Mouse (Mus musculus): ENCODE data around the gene Fmo2. TPM values are rescaled to one million over a fixed set of nuclear protein-coding genes. Genes with fewer than 3 reads are reported as not detected.

The Fmo2 gene
- polyA plus RNA-seq, 1 experiment from 2014 or later, result 24.7 TPM

DNA sequence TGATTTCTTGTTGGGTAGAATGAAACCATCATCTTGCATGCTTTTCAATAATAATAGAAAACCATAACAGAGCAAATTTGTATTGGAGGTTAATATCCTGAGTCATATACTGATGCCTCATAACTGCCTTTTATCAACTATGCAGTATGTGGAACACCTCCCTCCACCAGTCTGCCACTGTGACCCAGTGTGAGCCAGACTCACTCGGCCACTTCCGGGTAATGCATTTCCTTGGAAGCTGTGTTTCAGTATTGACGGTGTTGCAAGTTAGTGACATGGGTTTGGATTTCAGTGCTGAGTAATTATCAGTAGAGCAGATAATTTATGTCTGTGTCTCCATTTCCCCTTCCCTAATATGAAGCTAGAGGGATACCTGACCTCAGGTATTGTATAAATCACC, 34.9 kb downstream of the Fmo2 start:
- WGBS, result 85% methylated on average over 3 of the region's 3 CpGs
- no peak overlapping the region for H3K9ac ChIP-seq
- H3K4me3 ChIP-seq, result no peak overlapping the region
- H3K9me3 ChIP-seq, result no peaks in the 10 kb centered on the region
- peaks cover 21% of the 10 kb centered on the region for H3K4me1 ChIP-seq
- no peak overlapping the region for H3K27ac ChIP-seq
- H3K4me2 ChIP-seq, result no peak overlapping the region
- no peaks in the 10 kb centered on the region for H3K27me3 ChIP-seq
- no peak for ATAC-seq (ENCODE audit: borderline replicate concordance, extremely low read depth, low FRiP score, low TSS enrichment)
- no peaks in the 10 kb centered on the region for H3K36me3 ChIP-seq

DNA sequence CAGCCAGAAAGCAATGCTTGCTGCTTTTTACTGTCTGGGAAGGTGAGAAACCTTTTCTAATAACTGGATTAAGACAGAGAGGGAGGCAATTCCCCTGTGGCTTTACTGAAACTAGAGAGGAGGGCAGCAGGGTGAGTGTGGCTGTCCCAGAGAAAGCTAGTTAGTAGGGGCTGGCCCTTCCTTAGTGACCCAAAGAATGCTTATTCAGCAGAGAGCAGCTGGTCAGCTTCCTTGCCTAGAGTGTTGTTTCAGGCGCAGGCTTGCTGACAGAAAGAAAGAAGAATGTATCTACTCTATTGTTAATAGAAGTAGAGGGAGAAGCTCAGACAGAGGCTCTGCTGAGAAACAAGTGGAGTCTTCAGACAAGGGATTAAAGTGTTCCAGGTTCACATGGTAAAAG, 36.2 kb downstream of the Fmo2 start:
- no peak overlapping the region for H3K4me3 ChIP-seq
- 38% methylated on average over 1 of the region's 1 CpGs for WGBS
- no peak for ATAC-seq (ENCODE audit: borderline replicate concordance, extremely low read depth, low FRiP score, low TSS enrichment)
- H3K9ac ChIP-seq, result no peak overlapping the region
- no peaks in the 10 kb centered on the region for H3K27me3 ChIP-seq
- peaks cover 22% of the 10 kb centered on the region for H3K4me1 ChIP-seq
- no peaks in the 10 kb centered on the region for H3K9me3 ChIP-seq
- H3K36me3 ChIP-seq, result no peaks in the 10 kb centered on the region
- no peak overlapping the region for H3K4me2 ChIP-seq
- H3K27ac ChIP-seq, result no peak overlapping the region

DNA sequence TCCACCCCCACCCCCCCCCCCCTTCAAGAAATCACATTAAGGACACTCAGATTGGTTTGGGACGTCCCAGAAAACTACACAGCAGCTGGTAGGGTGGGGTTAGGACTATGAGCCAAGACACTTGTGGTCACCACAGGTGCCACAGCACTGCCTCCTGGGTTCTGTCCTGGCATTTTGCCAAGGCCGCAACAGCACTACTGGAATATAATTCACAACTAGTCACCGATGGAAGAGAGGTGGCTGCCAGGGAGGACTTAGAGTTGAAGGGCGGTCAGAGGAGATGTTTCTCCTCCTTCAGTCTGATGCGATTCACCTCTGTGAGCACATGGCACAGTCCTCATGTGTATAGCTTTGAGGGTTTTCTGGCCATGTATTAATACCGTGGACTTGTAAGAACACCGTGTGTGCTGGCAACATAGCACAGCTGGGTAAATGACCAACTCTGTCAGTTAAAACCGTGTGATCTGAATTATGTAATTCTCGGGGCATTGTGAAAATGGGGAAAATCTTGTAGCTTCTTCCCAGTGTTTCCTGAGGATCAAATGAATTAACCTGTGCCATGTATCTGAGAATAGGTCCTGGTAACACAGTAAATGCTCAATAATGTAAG, 38.4 kb downstream of the Fmo2 start:
- Histone ChIP-seq H3K27me3 (no peaks in the 10 kb centered on the region), H3K27ac (no peak overlapping the region), H3K9ac (no peak overlapping the region), H3K9me3 (no peaks in the 10 kb centered on the region), H3K4me2 (no peak overlapping the region), H3K36me3 (no peaks in the 10 kb centered on the region), H3K4me1 (peaks cover 22% of the 10 kb centered on the region), H3K4me3 (no peak overlapping the region)
- WGBS, result 47% methylated on average over 9 of the region's 9 CpGs
- ATAC-seq (ENCODE audit: borderline replicate concordance, extremely low read depth, low FRiP score, low TSS enrichment), result peak; percentile 60

DNA sequence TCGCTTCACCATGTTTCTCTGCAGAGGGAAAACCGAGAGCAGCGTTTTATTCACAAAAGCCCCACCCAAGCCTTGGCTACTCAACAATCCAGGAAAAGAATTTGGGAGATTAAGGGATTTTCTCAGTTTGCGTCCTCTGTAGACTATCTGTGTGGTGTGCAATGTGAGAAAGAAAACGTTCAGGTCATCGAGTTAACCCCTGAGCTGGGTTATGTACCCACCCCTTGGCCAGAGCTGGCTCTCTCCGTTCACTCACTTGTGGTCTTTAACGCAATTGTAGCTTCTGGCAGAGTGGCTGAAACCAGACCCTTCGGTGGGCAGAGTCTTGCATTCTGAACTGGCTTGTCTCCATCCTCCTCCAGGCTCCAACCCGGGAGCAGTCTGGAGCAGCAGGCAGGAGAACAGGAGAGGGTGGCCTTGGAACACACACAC, 39.0 kb downstream of the Fmo2 start:
- 47% methylated on average over 10 of the region's 10 CpGs for WGBS
- peak; percentile 44 for ATAC-seq (ENCODE audit: borderline replicate concordance, extremely low read depth, low FRiP score, low TSS enrichment)
- Histone ChIP-seq H3K9ac (no peak overlapping the region), H3K4me1 (peaks cover 22% of the 10 kb centered on the region), H3K4me3 (no peak overlapping the region), H3K27ac (peak overlapping the region; percentile 19; the same call in 1 of the 2 replicates), H3K36me3 (no peaks in the 10 kb centered on the region), H3K4me2 (peak overlapping the region; percentile 38; the same call in 1 of the 2 replicates), H3K27me3 (no peaks in the 10 kb centered on the region), H3K9me3 (no peaks in the 10 kb centered on the region)

DNA sequence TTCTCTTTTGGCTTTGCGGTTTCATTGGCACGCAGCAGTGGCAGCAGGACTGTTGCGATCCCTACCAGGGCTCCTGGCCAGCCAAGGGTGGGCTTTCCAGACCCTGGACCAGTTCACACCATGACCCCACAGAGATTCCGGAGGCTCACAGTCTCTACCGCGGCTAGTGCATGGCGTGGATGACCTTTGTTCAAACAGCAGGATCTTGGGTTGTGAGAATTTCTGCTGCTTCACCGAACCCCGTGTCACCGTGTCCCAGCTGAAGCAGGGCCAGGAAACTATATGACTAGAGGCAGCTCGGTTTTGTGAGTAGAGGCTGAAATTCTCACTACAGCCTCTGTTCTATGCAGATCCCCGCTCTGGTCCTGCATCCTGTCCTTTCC, 39.8 kb downstream of the Fmo2 start:
- ATAC-seq (ENCODE audit: borderline replicate concordance, extremely low read depth, low FRiP score, low TSS enrichment), result no peak
- Histone ChIP-seq H3K4me3 (peak overlapping the region; percentile 20), H3K27me3 (no peaks in the 10 kb centered on the region), H3K27ac (peak overlapping the region; percentile 19; the same call in 1 of the 2 replicates), H3K9ac (no peak overlapping the region), H3K9me3 (no peaks in the 10 kb centered on the region), H3K4me2 (peak overlapping the region; percentile 38), H3K4me1 (peaks cover 22% of the 10 kb centered on the region), H3K36me3 (no peaks in the 10 kb centered on the region)
- WGBS, result 64% methylated on average over 12 of the region's 12 CpGs

DNA sequence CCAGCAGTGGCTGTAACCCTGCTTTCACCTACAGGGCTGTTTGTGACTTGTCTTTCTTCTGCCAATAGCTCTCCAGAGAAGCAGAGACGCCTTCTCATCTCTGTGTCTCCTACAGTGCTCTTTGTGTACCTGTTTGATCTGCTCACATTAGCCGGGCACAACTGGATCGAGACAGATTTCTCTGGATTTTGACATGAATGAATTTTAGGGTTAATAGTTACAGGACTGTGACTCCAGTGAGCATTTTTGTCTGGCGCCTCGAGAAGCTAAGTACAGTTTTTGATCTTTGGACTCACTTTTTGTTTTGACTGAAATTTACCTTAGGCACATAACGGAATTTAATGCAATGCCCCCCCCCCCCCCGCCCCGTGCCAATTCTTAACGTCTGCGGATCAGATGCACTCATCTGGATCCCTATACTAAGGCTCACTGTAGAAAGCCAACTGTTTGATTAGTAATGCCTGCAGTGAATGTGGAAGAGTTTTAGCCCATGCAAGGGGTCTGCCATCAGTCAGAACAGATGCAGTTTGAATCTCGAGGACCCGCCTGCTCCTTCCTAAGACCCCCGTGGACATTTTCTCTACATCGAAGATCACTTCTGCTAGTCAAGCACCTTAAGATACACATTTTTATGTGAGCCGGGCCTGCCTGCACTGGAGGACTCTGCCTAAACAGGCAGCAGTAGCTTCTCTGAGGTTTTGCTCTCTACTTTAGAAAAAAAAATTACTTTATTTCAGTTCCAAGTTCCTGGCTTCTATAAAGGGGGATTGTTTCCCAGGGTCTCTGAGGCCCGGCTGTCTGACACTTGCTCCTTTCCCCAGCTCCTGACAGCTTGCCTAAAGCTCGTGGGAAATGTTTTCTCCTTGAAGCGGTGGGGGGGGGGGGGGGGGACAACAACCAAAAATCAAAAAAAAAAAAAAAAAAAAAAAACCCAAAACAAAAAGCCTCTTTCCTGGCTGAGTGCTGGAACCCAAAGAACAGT, 40.5 kb downstream of the Fmo2 start:
- ATAC-seq (ENCODE audit: borderline replicate concordance, extremely low read depth, low FRiP score, low TSS enrichment), result no peak
- no peaks in the 10 kb centered on the region for H3K36me3 ChIP-seq
- no peaks in the 10 kb centered on the region for H3K27me3 ChIP-seq
- no peaks in the 10 kb centered on the region for H3K9me3 ChIP-seq
- no peak overlapping the region for H3K27ac ChIP-seq
- 59% methylated on average over 18 of the region's 18 CpGs for WGBS
- peak overlapping the region; percentile 20 for H3K4me3 ChIP-seq
- H3K4me1 ChIP-seq, result peaks cover 22% of the 10 kb centered on the region
- H3K4me2 ChIP-seq, result peak overlapping the region; percentile 38; the same call in 1 of the 2 replicates
- H3K9ac ChIP-seq, result no peak overlapping the region

DNA sequence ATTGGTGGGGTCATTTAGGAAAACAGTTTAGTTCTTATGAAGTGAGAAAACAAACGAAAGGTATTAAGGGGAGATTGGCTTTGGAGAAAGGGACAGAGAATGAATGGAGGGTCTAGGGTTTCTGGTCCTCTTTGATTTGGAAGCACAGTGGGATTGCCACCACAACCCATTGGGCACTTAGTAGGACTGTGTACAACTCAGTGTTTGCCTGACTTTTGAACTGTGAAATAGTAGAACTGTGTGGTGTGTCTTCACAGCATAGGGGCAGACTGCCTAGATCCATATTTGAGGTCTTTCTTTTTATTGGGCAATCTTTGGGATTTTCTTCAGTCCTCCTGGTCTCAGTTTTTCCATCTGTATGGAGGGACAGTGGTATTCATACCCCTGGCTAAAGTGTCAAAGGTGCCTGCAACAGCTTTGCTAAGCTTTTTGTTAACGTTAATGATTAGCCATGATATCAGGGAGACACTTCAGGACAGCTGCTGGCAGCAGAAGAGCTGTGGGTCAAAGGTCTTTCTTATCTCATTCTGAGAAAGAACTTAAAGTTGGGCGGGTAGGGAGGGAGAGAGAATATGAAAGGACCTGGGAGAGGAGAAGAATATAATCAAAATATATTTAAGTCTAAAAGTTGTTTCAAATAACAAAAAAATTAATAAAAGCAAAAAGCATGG, 44.6 kb downstream of the Fmo2 start:
- no peak for ATAC-seq (ENCODE audit: borderline replicate concordance, extremely low read depth, low FRiP score, low TSS enrichment)
- Histone ChIP-seq H3K27ac (no peak overlapping the region), H3K4me2 (no peak overlapping the region), H3K27me3 (no peaks in the 10 kb centered on the region), H3K36me3 (no peaks in the 10 kb centered on the region), H3K4me3 (no peak overlapping the region), H3K9me3 (no peaks in the 10 kb centered on the region), H3K9ac (no peak overlapping the region), H3K4me1 (peaks cover 4% of the 10 kb centered on the region)
- WGBS, result 35% methylated on average over 3 of the region's 3 CpGs

DNA sequence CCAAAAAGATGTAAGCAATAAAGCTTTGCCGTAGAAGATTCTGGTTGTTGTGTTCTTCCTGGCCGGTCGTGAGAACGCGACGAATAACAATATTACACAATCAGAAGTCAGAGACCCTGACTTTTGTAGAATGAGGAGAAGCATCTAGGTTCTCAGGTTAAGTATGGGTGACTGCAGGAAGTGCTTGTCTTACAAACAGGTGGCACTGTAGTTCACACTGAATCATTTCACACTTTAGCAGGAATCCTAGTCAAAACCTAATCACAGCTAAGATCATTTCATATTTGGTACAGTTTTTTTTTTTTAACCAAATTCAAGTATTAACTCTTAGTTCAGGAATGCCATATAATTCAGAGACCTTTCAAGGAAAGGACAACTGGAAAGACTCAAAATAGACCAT, 51.0 kb downstream of the Fmo2 start:
- no peaks in the 10 kb centered on the region for H3K27me3 ChIP-seq
- no peaks in the 10 kb centered on the region for H3K36me3 ChIP-seq
- H3K4me3 ChIP-seq, result no peak overlapping the region
- no peak overlapping the region for H3K4me2 ChIP-seq
- no peaks in the 10 kb centered on the region for H3K9me3 ChIP-seq
- no peak for ATAC-seq (ENCODE audit: borderline replicate concordance, extremely low read depth, low FRiP score, low TSS enrichment)
- H3K4me1 ChIP-seq, result no peaks in the 10 kb centered on the region
- H3K9ac ChIP-seq, result no peak overlapping the region
- WGBS, result 92% methylated on average over 6 of the region's 6 CpGs
- no peak overlapping the region for H3K27ac ChIP-seq

DNA sequence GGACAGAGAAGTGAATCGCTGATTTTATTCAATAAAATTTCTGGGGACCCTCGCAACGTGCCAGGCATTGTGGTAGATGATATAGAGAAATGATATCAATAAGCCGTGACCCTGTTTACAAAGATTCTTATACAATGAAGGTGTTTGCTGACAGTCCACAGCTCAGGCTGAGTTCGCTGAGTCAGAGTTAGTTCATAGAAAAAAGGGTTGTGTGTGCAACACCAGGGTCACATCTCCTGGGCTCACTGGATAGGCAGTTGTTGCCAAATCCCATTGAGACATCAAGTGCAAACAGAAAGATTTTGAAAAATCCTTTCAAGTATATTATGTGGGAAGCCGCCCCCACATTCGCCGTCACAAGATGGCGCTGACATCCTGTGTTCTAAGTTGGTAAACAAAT, 58.3 kb downstream of the Fmo2 start:
- no peak for ATAC-seq (ENCODE audit: borderline replicate concordance, extremely low read depth, low FRiP score, low TSS enrichment)
- no peaks in the 10 kb centered on the region for H3K36me3 ChIP-seq
- no peaks in the 10 kb centered on the region for H3K27me3 ChIP-seq
- no peak overlapping the region for H3K4me3 ChIP-seq
- whole genome bisulfite sequencing, result 79% methylated on average over 9 of the region's 9 CpGs
- H3K27ac ChIP-seq, result no peak overlapping the region
- H3K4me2 ChIP-seq, result no peak overlapping the region
- H3K4me1 ChIP-seq, result no peaks in the 10 kb centered on the region
- no peaks in the 10 kb centered on the region for H3K9me3 ChIP-seq
- no peak overlapping the region for H3K9ac ChIP-seq

DNA sequence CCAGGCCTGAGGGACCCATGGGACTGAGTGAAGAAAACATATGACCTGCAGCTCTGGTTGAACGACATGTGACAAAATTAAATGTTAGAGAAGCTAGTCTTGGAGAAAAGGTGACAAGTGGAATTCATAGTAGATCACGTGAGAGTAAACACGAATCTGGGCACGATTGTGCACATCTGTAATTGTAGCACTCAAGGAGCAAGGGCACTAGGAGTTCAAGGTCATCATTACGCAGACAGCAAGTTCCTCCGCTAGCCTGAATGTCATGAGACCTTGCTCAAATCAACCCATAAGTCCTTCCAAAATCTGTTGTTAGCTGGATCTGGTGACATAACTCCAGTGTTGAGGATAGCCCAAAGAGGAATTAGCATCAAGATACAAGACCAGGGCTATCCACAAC, 59.5 kb downstream of the Fmo2 start:
- no peaks in the 10 kb centered on the region for H3K27me3 ChIP-seq
- WGBS, result 85% methylated on average over 6 of the region's 6 CpGs
- no peaks in the 10 kb centered on the region for H3K36me3 ChIP-seq
- ATAC-seq (ENCODE audit: borderline replicate concordance, extremely low read depth, low FRiP score, low TSS enrichment), result no peak
- H3K4me2 ChIP-seq, result no peak overlapping the region
- no peak overlapping the region for H3K9ac ChIP-seq
- no peak overlapping the region for H3K4me3 ChIP-seq
- H3K4me1 ChIP-seq, result no peaks in the 10 kb centered on the region
- no peak overlapping the region for H3K27ac ChIP-seq
- H3K9me3 ChIP-seq, result no peaks in the 10 kb centered on the region

DNA sequence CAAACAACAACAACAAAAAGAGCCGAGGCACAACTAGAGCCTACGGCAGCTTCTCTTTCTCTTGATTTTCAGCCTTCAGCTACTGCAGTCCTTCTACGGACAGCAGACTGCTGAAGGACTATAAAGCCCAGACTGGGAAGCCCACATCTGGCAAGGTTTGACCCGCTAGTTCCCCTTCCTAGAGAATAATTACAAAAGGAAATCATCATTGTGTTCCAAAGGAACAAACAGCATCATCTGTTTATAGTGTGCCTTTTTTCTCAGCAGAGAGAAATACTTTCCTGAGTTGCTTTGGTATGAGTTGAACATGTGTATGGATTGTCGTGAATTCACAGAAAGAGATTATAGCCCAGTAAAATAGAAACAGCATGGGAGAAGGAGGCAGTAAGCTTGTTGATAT, 64.2 kb downstream of the Fmo2 start:
- H3K4me1 ChIP-seq, result 0 out of 2 replicates have a peak, but pooled peaks cover 7% of the 10 kb centered on the region
- no peak for ATAC-seq (ENCODE audit: borderline replicate concordance, extremely low read depth, low FRiP score, low TSS enrichment)
- H3K4me3 ChIP-seq, result no peak overlapping the region
- 65% methylated on average over 5 of the region's 5 CpGs for WGBS
- no peaks in the 10 kb centered on the region for H3K36me3 ChIP-seq
- no peak overlapping the region for H3K9ac ChIP-seq
- H3K27ac ChIP-seq, result no peak overlapping the region
- no peak overlapping the region for H3K4me2 ChIP-seq
- H3K27me3 ChIP-seq, result no peaks in the 10 kb centered on the region
- H3K9me3 ChIP-seq, result no peaks in the 10 kb centered on the region; the same call in 1 of the 2 replicates
